Comparison of ENCODE assay signal across 11 mouse cellular contexts in the genomic region with DNA sequence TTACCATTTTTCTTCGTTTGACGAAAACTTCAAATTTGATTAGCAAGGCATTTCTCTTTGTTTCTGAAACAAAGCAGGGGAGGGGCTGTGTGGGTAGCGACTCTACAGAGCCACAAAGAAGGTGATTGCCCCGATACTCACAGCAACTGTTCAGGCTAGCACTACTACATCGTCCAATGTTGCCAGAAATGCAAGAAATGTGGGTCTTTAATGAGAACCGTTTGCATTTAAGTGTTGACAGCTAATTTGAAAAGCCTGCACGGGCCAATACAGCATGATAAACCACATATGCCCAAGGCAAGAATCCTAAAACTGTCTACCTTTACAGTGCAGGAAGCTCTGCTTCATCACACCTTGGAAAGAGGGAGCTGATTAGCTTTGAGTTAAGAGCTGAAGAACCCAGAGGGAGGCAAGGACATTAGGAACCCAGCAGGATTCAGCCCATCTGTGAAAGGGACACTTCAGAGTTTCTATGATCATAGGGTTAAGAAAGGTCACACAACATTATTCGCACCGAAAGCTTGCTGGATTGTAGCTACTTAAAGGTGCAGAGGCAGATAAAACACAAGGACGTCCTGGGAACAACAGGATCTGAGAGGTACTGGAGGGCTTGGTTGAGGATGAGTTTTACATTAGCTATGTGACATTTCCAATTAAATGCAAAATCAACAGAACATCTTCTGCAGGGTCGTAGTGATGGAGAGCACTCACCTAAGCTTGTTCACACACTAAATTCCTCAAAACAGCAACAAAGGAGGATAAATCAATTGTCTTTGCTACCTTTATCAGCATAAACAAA.
DNase-seq lines count a peak whose midpoint lies in the region; ATAC-seq and TF ChIP-seq lines count a peak whose summit lies in the region.
"Had no signal": no experiment of that assay in that cellular context is flagged by ENCODE, and none has a peak within 500 bp of the region (broad histone marks: within the 10 kb centered on the region; RNA-seq: fewer than 3 reads in every experiment).

No protein-coding gene starts in this region.

- peak; percentile 25 for ATAC-seq in frontal cortex, adult (ENCODE audit: low TSS enrichment)
- peak; percentile 53; the same call in 1 of the 2 replicates for ATAC-seq in hindbrain, embryonic 12.5 days (ENCODE audit: low FRiP score)
- ATAC-seq in midbrain, postnatal 0 days (ENCODE audit: low FRiP score): no peak
- ATAC-seq: inflammation-experienced regulatory T-cells, adult 6 months had no signal

- 0 out of 2 replicates have a peak overlapping the region, but pooled peaks have one; percentile 13 for H3K27ac ChIP-seq in hindbrain, embryonic 12.5 days
- H3K27ac ChIP-seq in midbrain, postnatal 0 days (ENCODE audit: low read depth, low read length): no peak overlapping the region
- no peak overlapping the region for H3K27ac ChIP-seq in heart, adult 2 months
- H3K27ac ChIP-seq: limb, embryonic 15.5 days; macrophage had no signal

- H3K4me1 ChIP-seq in hindbrain, embryonic 12.5 days: peaks cover 15% of the 10 kb centered on the region
- peaks cover 2% of the 10 kb centered on the region; the same call in 1 of the 2 replicates for H3K4me1 ChIP-seq in midbrain, postnatal 0 days (ENCODE audit: insufficient read depth, low read length)
- no peaks in the 10 kb centered on the region for H3K4me1 ChIP-seq in heart, adult 2 months (ENCODE audit: control insufficient read depth, insufficient read depth, low read length)

- no peak overlapping the region for H3K4me3 ChIP-seq in hindbrain, embryonic 12.5 days
- H3K4me3 ChIP-seq in midbrain, postnatal 0 days (ENCODE audit: low read depth, low read length): no peak overlapping the region
- H3K4me3 ChIP-seq in heart, adult 2 months: no peak overlapping the region
- H3K4me3 ChIP-seq: limb, embryonic 15.5 days had no signal

- no peak overlapping the region for H3K9ac ChIP-seq in hindbrain, embryonic 12.5 days
- no peak overlapping the region for H3K9ac ChIP-seq in midbrain, postnatal 0 days (replicated peaks; ENCODE audit: low read length, poor library complexity, severe bottlenecking)
- H3K9ac ChIP-seq in heart, adult 2 months (ENCODE audit: low read depth, low read length): no peak overlapping the region
- H3K9ac ChIP-seq: limb, embryonic 15.5 days had no signal

- no peak for TF ChIP-seq CTCF in midbrain, postnatal 0 days (IDR thresholded peaks at IDR 0.05)
- no peak for TF ChIP-seq CTCF in heart, adult 2 months (IDR thresholded peaks at IDR 0.05)

- WGBS in hindbrain, embryonic 12.5 days: 10% methylated on average over 11 of the region's 11 CpGs
- 21% methylated on average over 11 of the region's 11 CpGs for WGBS in midbrain, postnatal 0 days
- 19% methylated on average over 11 of the region's 11 CpGs for WGBS in heart, adult 2 months

- intact Hi-C loops in heart, adult 2 months (cut with DNase I): loop anchor here (2.0 to 5.0 kb wide), 2 partner anchors 1012 to 1664 kb away; no protein-coding TSS in a partner anchor

- DNase-seq in frontal cortex, postnatal 14 days (ENCODE audit: low spot score in 2 of 2): no peak
- DNase-seq in cerebellum, postnatal 25 days: peak; percentile 13 to 23
- peak; percentile 33 for DNase-seq in midbrain, postnatal 0 days (ENCODE audit: low spot score)
- no peak for DNase-seq in thymus, postnatal 4 days
- DNase-seq in left cerebral cortex, adult 8-10 months (ENCODE audit: low spot score in 2 of 2): no peak
- DNase-seq in heart, adult 2 months: no peak

- TF ChIP-seq POLR2A in heart, adult 2 months (IDR thresholded peaks at IDR 0.05; ENCODE audit: insufficient read depth, low read depth, low read length): no peak

- H3K4me2 ChIP-seq in hindbrain, embryonic 12.5 days (replicated peaks): peak overlapping the region; percentile 32
- H3K4me2 ChIP-seq in midbrain, postnatal 0 days (ENCODE audit: low read depth, low read length, poor library complexity, severe bottlenecking): no peak overlapping the region

- H3K9me3 ChIP-seq in hindbrain, embryonic 12.5 days (replicated peaks): no peaks in the 10 kb centered on the region
- no peaks in the 10 kb centered on the region for H3K9me3 ChIP-seq in midbrain, postnatal 0 days (ENCODE audit: low read length)
- H3K9me3 ChIP-seq: limb, embryonic 15.5 days had no signal

- no peaks in the 10 kb centered on the region for H3K27me3 ChIP-seq in hindbrain, embryonic 12.5 days
- H3K27me3 ChIP-seq in midbrain, postnatal 0 days (ENCODE audit: insufficient read depth, low read length): no peaks in the 10 kb centered on the region
- no peaks in the 10 kb centered on the region for H3K27me3 ChIP-seq in heart, adult 2 months (ENCODE audit: control insufficient read depth, insufficient read depth, low read length)
- H3K27me3 ChIP-seq: limb, embryonic 15.5 days had no signal

- H3K79me2 ChIP-seq in heart, adult 2 months (replicated peaks; ENCODE audit: control insufficient read depth, insufficient read depth, low read length): no peaks in the 10 kb centered on the region

- TF ChIP-seq EP300 in heart, adult 2 months (IDR thresholded peaks at IDR 0.05; ENCODE audit: insufficient read depth, low read depth, low read length): no peak

- no peaks in the 10 kb centered on the region for H3K36me3 ChIP-seq in hindbrain, embryonic 12.5 days
- no peaks in the 10 kb centered on the region for H3K36me3 ChIP-seq in midbrain, postnatal 0 days (ENCODE audit: insufficient read depth, low read length)
- no peaks in the 10 kb centered on the region for H3K36me3 ChIP-seq in heart, adult 2 months (ENCODE audit: control insufficient read depth, insufficient read depth, low read length)
- H3K36me3 ChIP-seq: limb, embryonic 15.5 days had no signal

Comparison
In these comparisons a context has a peak if more than half of its experiments do, and no peak if none do; other contexts are left out.
1. DNase-seq: peak in cerebellum, postnatal 25 days (2 of 2) and midbrain, postnatal 0 days (single experiment); none in frontal cortex, postnatal 14 days (0 of 2), thymus, postnatal 4 days (single experiment), left cerebral cortex, adult 8-10 months (0 of 2) and heart, adult 2 months (0 of 2).